In genomic region chr6:43853461-43853860, GRCm38 (mm10) we compare ENCODE assay signal across 35 mouse cellular contexts.
"Had no signal": no experiment of that assay in that cellular context is flagged by ENCODE, and none has a peak within 500 bp of the region (broad histone marks: within the 10 kb centered on the region; RNA-seq: fewer than 3 reads in every experiment).

No protein-coding gene starts in this region.

- H3K27me3 ChIP-seq: heart, embryonic 12.5 days; heart, embryonic 13.5 days; heart, embryonic 15.5 days; hindbrain, embryonic 12.5 days; hindbrain, embryonic 13.5 days; hindbrain, embryonic 15.5 days; intestine, embryonic 15.5 days; kidney, embryonic 15.5 days had no signal

- H3K9me3 ChIP-seq: heart, embryonic 10.5 days; heart, embryonic 12.5 days; heart, embryonic 13.5 days; heart, embryonic 15.5 days; hindbrain, embryonic 10.5 days; hindbrain, embryonic 12.5 days; hindbrain, embryonic 13.5 days; hindbrain, embryonic 15.5 days; intestine, embryonic 15.5 days; kidney, embryonic 15.5 days had no signal

- H3K36me3 ChIP-seq: heart, embryonic 10.5 days; heart, embryonic 12.5 days; heart, embryonic 13.5 days; heart, embryonic 15.5 days; hindbrain, embryonic 10.5 days; hindbrain, embryonic 12.5 days; hindbrain, embryonic 13.5 days; hindbrain, embryonic 15.5 days; intestine, embryonic 15.5 days; kidney, embryonic 15.5 days had no signal

- H3K4me1 ChIP-seq: heart, embryonic 10.5 days; heart, embryonic 12.5 days; heart, embryonic 13.5 days; heart, embryonic 15.5 days; hindbrain, embryonic 10.5 days; hindbrain, embryonic 12.5 days; hindbrain, embryonic 13.5 days; hindbrain, embryonic 15.5 days; intestine, embryonic 15.5 days; kidney, embryonic 15.5 days had no signal

- H3K4me3 ChIP-seq: heart, embryonic 10.5 days; heart, embryonic 12.5 days; heart, embryonic 13.5 days; heart, embryonic 15.5 days; hindbrain, embryonic 10.5 days; hindbrain, embryonic 12.5 days; hindbrain, embryonic 13.5 days; hindbrain, embryonic 15.5 days; intestine, embryonic 15.5 days; kidney, embryonic 15.5 days; layer of hippocampus, adult 2 months had no signal

- H3K4me2 ChIP-seq: heart, embryonic 11.5 days; heart, embryonic 12.5 days; heart, embryonic 13.5 days; heart, embryonic 15.5 days; hindbrain, embryonic 12.5 days; hindbrain, embryonic 13.5 days; hindbrain, embryonic 14.5 days; hindbrain, embryonic 15.5 days; intestine, embryonic 15.5 days; kidney, embryonic 15.5 days had no signal

- H3K9ac ChIP-seq: heart, embryonic 12.5 days; heart, embryonic 13.5 days; heart, embryonic 15.5 days; hindbrain, embryonic 12.5 days; hindbrain, embryonic 13.5 days; hindbrain, embryonic 14.5 days; hindbrain, embryonic 15.5 days; intestine, embryonic 15.5 days; kidney, embryonic 15.5 days had no signal

- DNase-seq: heart, postnatal 10 days; heart, postnatal 14 days; heart, postnatal 36 days; heart, postnatal 4 days; kidney, adult 11 months; kidney, adult 18-20 months; kidney, adult 2 months; kidney, adult 8-10 months; kidney, adult 9 months; kidney, postnatal 10 days; kidney, postnatal 14 days; kidney, postnatal 25 days; kidney, postnatal 36 days; kidney, postnatal 4 days; layer of hippocampus, adult 9-11 months; layer of hippocampus, postnatal 36 days had no signal

- ATAC-seq: hindbrain, embryonic 16.5 days; hindbrain, postnatal 0 days; inflammation-experienced regulatory T-cells, adult 6 months; intestine, embryonic 15.5 days; intestine, embryonic 16.5 days; intestine, postnatal 0 days had no signal

- H3K27ac ChIP-seq: heart, embryonic 10.5 days; heart, embryonic 13.5 days; heart, embryonic 15.5 days; hindbrain, embryonic 10.5 days; hindbrain, embryonic 12.5 days; hindbrain, embryonic 13.5 days; hindbrain, embryonic 14.5 days; hindbrain, embryonic 15.5 days; hindbrain, postnatal 0 days; intestine, embryonic 15.5 days; kidney, embryonic 15.5 days; kidney, postnatal 0 days; layer of hippocampus, adult 2 months had no signal
